Mouse (Mus musculus): Measurements from ENCODE around the gene 2310057N15Rik. TPM values are rescaled to one million over a fixed set of nuclear protein-coding genes. Genes with fewer than 3 reads are reported as not detected.
"Not testable (repeated sequence)": the region's sequence is repeated elsewhere in the genome, so short reads cannot be mapped to it uniquely, and the experiment has no call there.

Gene 2310057N15Rik
- polyA plus RNA-seq (2016; fragmentation: Nextera tagmentation; extraction: Ambion mirVana), result not detected in 2 replicates

- Histone ChIP-seq H3K4me3 (no peak within 1 kb of the TSS), H3K9ac (no peak within 1 kb of the TSS), H3K27ac (no peak within 1 kb of the TSS), H3K36me3 (no peaks in the 10 kb centered on the region), H3K4me2 (replicated peaks) (no peak within 1 kb of the TSS), H3K4me1 (no peaks in the 10 kb centered on the region), H3K9me3 (no peaks in the 10 kb centered on the region), H3K27me3 (replicated peaks) (no peaks in the 10 kb centered on the region)
- WGBS, result 79% methylated on average over 2 of the region's 2 CpGs
- ATAC-seq (ENCODE audit: low FRiP score, low read depth), result no peak
These were observed at the start of gene 2310057N15Rik for GRCm38 (mm10) chr16:88774106-88774505. Gene 2310057N15Rik (minus strand): TSS chr16:88774206.

GRCm38 (mm10) chr16:88823736-88824135 is 49.7 kb upstream of the 2310057N15Rik start:
- H3K36me3 ChIP-seq, result no peaks in the 10 kb centered on the region
- no peak overlapping the region for H3K4me3 ChIP-seq
- no peak for ATAC-seq (ENCODE audit: low FRiP score, low read depth)
- H3K4me2 ChIP-seq (replicated peaks), result no peak overlapping the region
- no peaks in the 10 kb centered on the region for H3K4me1 ChIP-seq
- 79% methylated on average over 3 of the region's 3 CpGs for WGBS
- no peaks in the 10 kb centered on the region for H3K27me3 ChIP-seq (replicated peaks)
- no peak overlapping the region for H3K27ac ChIP-seq
- H3K9ac ChIP-seq, result no peak overlapping the region
- H3K9me3 ChIP-seq, result no peaks in the 10 kb centered on the region

- Histone ChIP-seq H3K9me3 (no peaks in the 10 kb centered on the region), H3K27me3 (replicated peaks) (no peaks in the 10 kb centered on the region), H3K9ac (no peak within 1 kb of the TSS), H3K4me3 (no peak within 1 kb of the TSS), H3K27ac (no peak within 1 kb of the TSS), H3K36me3 (no peaks in the 10 kb centered on the region), H3K4me2 (replicated peaks) (no peak within 1 kb of the TSS), H3K4me1 (no peaks in the 10 kb centered on the region)
- WGBS, result 85% methylated on average over 3 of the region's 3 CpGs
- ATAC-seq (ENCODE audit: low FRiP score, low read depth), result no peak
These were observed 46.1 kb upstream of the 2310057N15Rik start, which contains the start of gene Krtap15 for GRCm38 (mm10) chr16:88820066-88820465. Gene Krtap15 (plus strand): TSS chr16:88820215.

- 68% methylated on average over 2 of the region's 2 CpGs for WGBS
- Histone ChIP-seq H3K9me3 (no peaks in the 10 kb centered on the region), H3K36me3 (no peaks in the 10 kb centered on the region), H3K27me3 (replicated peaks) (no peaks in the 10 kb centered on the region), H3K27ac (no peak within 1 kb of the TSS), H3K4me3 (no peak within 1 kb of the TSS), H3K9ac (no peak within 1 kb of the TSS), H3K4me1 (no peaks in the 10 kb centered on the region), H3K4me2 (replicated peaks) (no peak within 1 kb of the TSS)
- no peak for ATAC-seq (ENCODE audit: low FRiP score, low read depth)
These were observed 37.8 kb upstream of the 2310057N15Rik start, which contains the start of gene Gm20741 for GRCm38 (mm10) chr16:88811827-88812226. Gene Gm20741 (minus strand): TSS chr16:88812220.

- H3K4me2 ChIP-seq (replicated peaks), result no peak overlapping the region
- H3K4me1 ChIP-seq, result no peaks in the 10 kb centered on the region
- no peaks in the 10 kb centered on the region for H3K27me3 ChIP-seq (replicated peaks)
- WGBS, result 84% methylated on average over 2 of the region's 2 CpGs
- H3K27ac ChIP-seq, result no peak overlapping the region
- H3K36me3 ChIP-seq, result no peaks in the 10 kb centered on the region
- ATAC-seq (ENCODE audit: low FRiP score, low read depth), result no peak
- no peaks in the 10 kb centered on the region for H3K9me3 ChIP-seq
- H3K9ac ChIP-seq, result no peak overlapping the region
- H3K4me3 ChIP-seq, result no peak overlapping the region
These were observed 12.8 kb upstream of the 2310057N15Rik start for GRCm38 (mm10) chr16:88786786-88787185.

- Histone ChIP-seq H3K4me2 (replicated peaks) (no peak within 1 kb of the TSS), H3K9me3 (no peaks in the 10 kb centered on the region), H3K36me3 (no peaks in the 10 kb centered on the region), H3K9ac (no peak within 1 kb of the TSS), H3K4me3 (no peak within 1 kb of the TSS), H3K27ac (no peak within 1 kb of the TSS), H3K4me1 (no peaks in the 10 kb centered on the region), H3K27me3 (replicated peaks) (no peaks in the 10 kb centered on the region)
- whole genome bisulfite sequencing, result 88% methylated on average over 6 of the region's 6 CpGs
- no peak for ATAC-seq (ENCODE audit: low FRiP score, low read depth)
These were observed 3.6 kb upstream of the 2310057N15Rik start, which contains the start of gene Gm5965 for GRCm38 (mm10) chr16:88777596-88777995. Gene Gm5965 (plus strand): TSS chr16:88777896.

- ATAC-seq (ENCODE audit: low FRiP score, low read depth); H3K27me3 ChIP-seq (replicated peaks); H3K9ac ChIP-seq; H3K4me2 ChIP-seq (replicated peaks); H3K36me3 ChIP-seq; H3K27ac ChIP-seq; H3K4me3 ChIP-seq; H3K4me1 ChIP-seq; H3K9me3 ChIP-seq: not testable (repeated sequence)
- WGBS, result 90% methylated on average over 3 of the region's 3 CpGs
These were observed 15.5 kb downstream of the 2310057N15Rik start, which contains the start of gene 2310034C09Rik for GRCm38 (mm10) chr16:88758547-88758946. Gene 2310034C09Rik (plus strand): TSS chr16:88758847.

GRCm38 (mm10) chr16:88751535-88751934 is 22.5 kb downstream of the 2310057N15Rik start, which contains the start of gene Krtap13:
Gene Krtap13 (minus strand): TSS chr16:88751635.
- not testable (repeated sequence) for H3K27ac ChIP-seq; H3K9ac ChIP-seq; H3K4me3 ChIP-seq; H3K9me3 ChIP-seq; ATAC-seq (ENCODE audit: low FRiP score, low read depth); H3K4me1 ChIP-seq; H3K4me2 ChIP-seq (replicated peaks); H3K36me3 ChIP-seq; H3K27me3 ChIP-seq (replicated peaks)
- 85% methylated on average over 3 of the region's 3 CpGs for WGBS

GRCm38 (mm10) chr16:88747943-88748342 is 26.1 kb downstream of the 2310057N15Rik start:
- H3K4me2 ChIP-seq (replicated peaks), result no peak overlapping the region
- 70% methylated on average over 4 of the region's 4 CpGs for WGBS
- no peak for ATAC-seq (ENCODE audit: low FRiP score, low read depth)

GRCm38 (mm10) chr16:88744750-88745340 is 29.2 kb downstream of the 2310057N15Rik start:
- H3K9me3 ChIP-seq, result no peaks in the 10 kb centered on the region
- H3K9ac ChIP-seq, result no peak overlapping the region
- no peak overlapping the region for H3K27ac ChIP-seq
- ATAC-seq (ENCODE audit: low FRiP score, low read depth), result no peak
- WGBS, result 82% methylated on average over 4 of the region's 4 CpGs
- no peak overlapping the region for H3K4me3 ChIP-seq
- no peaks in the 10 kb centered on the region for H3K27me3 ChIP-seq (replicated peaks)
- no peaks in the 10 kb centered on the region for H3K36me3 ChIP-seq
- H3K4me1 ChIP-seq, result no peaks in the 10 kb centered on the region
- no peak overlapping the region for H3K4me2 ChIP-seq (replicated peaks)

More at GRCm38 (mm10) chr16:88747943-88748342, 26.1 kb downstream of the 2310057N15Rik start:
- Histone ChIP-seq H3K4me1 (no peaks in the 10 kb centered on the region), H3K27ac (no peak overlapping the region), H3K9me3 (no peaks in the 10 kb centered on the region), H3K27me3 (replicated peaks) (no peaks in the 10 kb centered on the region), H3K9ac (no peak overlapping the region), H3K4me3 (no peak overlapping the region), H3K36me3 (no peaks in the 10 kb centered on the region)

- Histone ChIP-seq H3K4me2 (replicated peaks) (no peak overlapping the region), H3K9me3 (no peaks in the 10 kb centered on the region), H3K27me3 (replicated peaks) (no peaks in the 10 kb centered on the region), H3K9ac (no peak overlapping the region), H3K36me3 (no peaks in the 10 kb centered on the region), H3K27ac (no peak overlapping the region), H3K4me3 (no peak overlapping the region), H3K4me1 (no peaks in the 10 kb centered on the region)
- 73% methylated on average over 2 of the region's 2 CpGs for WGBS
- no peak for ATAC-seq (ENCODE audit: low FRiP score, low read depth)
These were observed 38.6 kb downstream of the 2310057N15Rik start for GRCm38 (mm10) chr16:88735391-88735790.

- Histone ChIP-seq H3K27me3 (replicated peaks) (no peaks in the 10 kb centered on the region), H3K36me3 (no peaks in the 10 kb centered on the region), H3K4me3 (no peak within 1 kb of the TSS), H3K9me3 (no peaks in the 10 kb centered on the region), H3K9ac (no peak within 1 kb of the TSS), H3K27ac (no peak within 1 kb of the TSS), H3K4me2 (replicated peaks) (no peak within 1 kb of the TSS), H3K4me1 (no peaks in the 10 kb centered on the region)
- no peak for ATAC-seq (ENCODE audit: low FRiP score, low read depth)
- WGBS, result 86% methylated on average over 4 of the region's 4 CpGs
These were observed 45.2 kb downstream of the 2310057N15Rik start, which contains the start of gene Krtap13-1 for GRCm38 (mm10) chr16:88728812-88729275. Gene Krtap13-1 (plus strand): TSS chr16:88728862.
